Mouse (Mus musculus): ENCODE results near the gene Gm42372. TPM values are rescaled to one million over a fixed set of nuclear protein-coding genes. Genes with fewer than 3 reads are reported as not detected.

Gene Gm42372
- total and polyA plus RNA-seq, 3 experiments, result 0.15 to 0.61 (median 0.47) TPM

DNA sequence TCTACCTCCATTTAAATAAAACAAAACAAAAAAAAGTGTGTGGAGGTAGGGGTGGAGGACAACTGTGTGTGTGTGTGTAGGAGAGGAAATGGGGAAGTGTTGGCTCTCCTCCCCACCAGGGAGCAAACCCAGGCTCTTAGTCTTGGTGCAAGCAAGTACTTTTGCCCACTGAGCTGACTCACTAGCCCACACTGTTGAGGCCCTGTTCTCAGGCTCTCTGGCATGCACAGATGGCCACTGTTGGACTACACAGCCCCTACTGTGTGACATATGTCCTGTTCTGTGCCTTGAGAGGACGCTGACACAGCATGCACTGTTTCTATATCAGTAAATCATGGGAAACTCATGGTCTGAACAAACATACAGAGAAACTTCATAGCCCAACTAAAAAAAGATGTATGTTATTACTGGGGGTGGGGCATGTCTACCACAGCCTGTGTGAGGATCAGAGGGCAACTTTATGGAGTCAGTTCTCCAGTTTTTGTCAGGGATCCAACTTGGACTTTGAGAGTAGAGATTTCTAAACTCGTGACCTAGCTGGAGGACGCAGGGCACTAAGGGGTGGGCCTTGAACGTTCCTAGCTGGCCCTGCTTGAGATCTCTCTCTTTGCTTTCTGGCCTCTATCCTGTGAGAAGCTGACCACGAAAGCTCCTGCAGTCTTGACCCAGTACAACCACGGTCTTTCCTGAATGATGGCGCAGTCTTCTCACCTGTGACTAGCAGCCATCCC, 20.5 kb downstream of the Gm42372 start:
- in situ Hi-C loops (cut with MboI; ENCODE audit: low pct_ligation_motif_present, low pct_unique_long_range_greater_than_20kb, low sequenced_read_pairs) (loop anchor here (5.0 kb wide), 1 partner anchor 64 kb away; no protein-coding TSS in a partner anchor), dilution Hi-C loops (cut with MboI; ENCODE audit: extremely low pct_ligation_motif_present, extremely low pct_unique_long_range_greater_than_20kb, low sequenced_read_pairs) (no loop called here)
- no peaks in the 10 kb centered on the region for H3K9me3 ChIP-seq (replicated peaks; ENCODE audit: low read length)
- TF ChIP-seq MAZ (IDR thresholded peaks at IDR 0.05; ENCODE audit: low read depth, low read length) (no peak), BHLHE40 (IDR thresholded peaks at IDR 0.05; ENCODE audit: low read depth, low read length) (no peak), ZKSCAN1 (IDR thresholded peaks at IDR 0.05; ENCODE audit: borderline replicate concordance, low read depth, low read length) (no peak), JUN (IDR thresholded peaks at IDR 0.05; ENCODE audit: insufficient read depth, low read depth, low read length) (no peak), RAD21 (IDR thresholded peaks at IDR 0.05; ENCODE audit: low read depth, low read length) (no peak), ETS1 (conservative IDR thresholded peaks at IDR 0.05; ENCODE audit: low read depth, low read length) (no peak), MEF2A (IDR thresholded peaks at IDR 0.05; ENCODE audit: borderline replicate concordance, low read depth, low read length) (no peak), IRF4 (IDR thresholded peaks at IDR 0.05; ENCODE audit: low read depth, low read length) (no peak), EP300 (IDR thresholded peaks at IDR 0.05; ENCODE audit: low read length) (no peak), MYC (IDR thresholded peaks at IDR 0.05; ENCODE audit: low read depth, low read length) (no peak), ZC3H11A (IDR thresholded peaks at IDR 0.05; ENCODE audit: low read depth, low read length) (no peak)
- no peak overlapping the region for H3K9ac ChIP-seq (ENCODE audit: insufficient read depth, low read depth)
- no peaks in the 10 kb centered on the region for H3K27me3 ChIP-seq (replicated peaks)
- H3K4me2 ChIP-seq (ENCODE audit: insufficient read depth, low read depth, poor library complexity, severe bottlenecking), result no peak overlapping the region
- H3K27ac ChIP-seq (ENCODE audit: insufficient read depth, low read depth), result no peak overlapping the region
- H3K79me2 ChIP-seq (replicated peaks; ENCODE audit: control insufficient read depth, extremely low read depth, insufficient read depth, poor library complexity, severe bottlenecking), result no peaks in the 10 kb centered on the region
- H3K36me3 ChIP-seq (replicated peaks in 1 of 2; ENCODE audit: control insufficient read depth in 1 of 2, insufficient read depth in 1 of 2, low read length in 1 of 2), result peaks cover 51 to 81% of the 10 kb centered on the region in 2 experiments
- no peak for DNase-seq (ENCODE audit: extremely low read depth)
- peaks cover 0 to 12% of the 10 kb centered on the region in 2 experiments; a peak in 1 of 4 replicates for H3K4me1 ChIP-seq (ENCODE audit: control insufficient read depth in 1 of 2, insufficient read depth in 2 of 2)
- no peak overlapping the region for H3K4me3 ChIP-seq (replicated peaks in 1 of 3; ENCODE audit: low read depth in 2 of 3, low read length in 2 of 3, poor library complexity in 1 of 3)

- H3K79me2 ChIP-seq (replicated peaks; ENCODE audit: control insufficient read depth, extremely low read depth, insufficient read depth, poor library complexity, severe bottlenecking), result no peaks in the 10 kb centered on the region
- no peaks in the 10 kb centered on the region for H3K27me3 ChIP-seq (replicated peaks)
- dilution Hi-C loops (cut with MboI; ENCODE audit: extremely low pct_ligation_motif_present, extremely low pct_unique_long_range_greater_than_20kb, low sequenced_read_pairs) (no loop called here), in situ Hi-C loops (cut with MboI; ENCODE audit: low pct_ligation_motif_present, low pct_unique_long_range_greater_than_20kb, low sequenced_read_pairs) (loop anchor here (5.0 kb wide), 1 partner anchor 63 kb away; no protein-coding TSS in a partner anchor)
- H3K4me3 ChIP-seq (replicated peaks in 1 of 3; ENCODE audit: low read depth in 2 of 3, low read length in 2 of 3, poor library complexity in 1 of 3), result no peak overlapping the region
- H3K4me1 ChIP-seq (ENCODE audit: control insufficient read depth in 1 of 2, insufficient read depth in 2 of 2), result peaks cover 0 to 12% of the 10 kb centered on the region in 2 experiments; a peak in 1 of 4 replicates
- no peak overlapping the region for H3K27ac ChIP-seq (ENCODE audit: insufficient read depth, low read depth)
- no peak overlapping the region for H3K9ac ChIP-seq (ENCODE audit: insufficient read depth, low read depth)
- DNase-seq (ENCODE audit: extremely low read depth), result no peak
- peaks cover 63 to 93% of the 10 kb centered on the region in 2 experiments for H3K36me3 ChIP-seq (replicated peaks in 1 of 2; ENCODE audit: control insufficient read depth in 1 of 2, insufficient read depth in 1 of 2, low read length in 1 of 2)
- H3K9me3 ChIP-seq (replicated peaks; ENCODE audit: low read length), result no peaks in the 10 kb centered on the region
- no peak for TF ChIP-seq CHD1 (IDR thresholded peaks at IDR 0.05; ENCODE audit: low read depth, low read length)
- TF ChIP-seq PAX5 (IDR thresholded peaks at IDR 0.05; ENCODE audit: low read length), result no peak
- no peak for TF ChIP-seq USF2 (conservative IDR thresholded peaks at IDR 0.05; ENCODE audit: low read depth, low read length)
- TF ChIP-seq KAT2A (IDR thresholded peaks at IDR 0.05; ENCODE audit: insufficient replicate concordance, low read length), result no peak
- TF ChIP-seq NELFE (IDR thresholded peaks at IDR 0.05; ENCODE audit: low read depth, low read length), result no peak
- no peak overlapping the region for H3K4me2 ChIP-seq (ENCODE audit: insufficient read depth, low read depth, poor library complexity, severe bottlenecking)
Measured at GRCm38 (mm10) chr7:17004716-17005115, 21.8 kb downstream of the Gm42372 start.
